Mouse (Mus musculus) spleen, adult 18-20 months (tissue): ENCODE measurements around the gene Rcbtb2.
A peak's percentile ranks its signal among the peaks of the same experiment; 100 is the strongest.

Experiments
- DNase-seq, 2 experiments: peaks; one replicate each; pipeline ENCODE4 v3.0.0; 2022; ENCODE audit warnings: mixed read lengths in 2 of 2

The Rcbtb2 gene

DNA sequence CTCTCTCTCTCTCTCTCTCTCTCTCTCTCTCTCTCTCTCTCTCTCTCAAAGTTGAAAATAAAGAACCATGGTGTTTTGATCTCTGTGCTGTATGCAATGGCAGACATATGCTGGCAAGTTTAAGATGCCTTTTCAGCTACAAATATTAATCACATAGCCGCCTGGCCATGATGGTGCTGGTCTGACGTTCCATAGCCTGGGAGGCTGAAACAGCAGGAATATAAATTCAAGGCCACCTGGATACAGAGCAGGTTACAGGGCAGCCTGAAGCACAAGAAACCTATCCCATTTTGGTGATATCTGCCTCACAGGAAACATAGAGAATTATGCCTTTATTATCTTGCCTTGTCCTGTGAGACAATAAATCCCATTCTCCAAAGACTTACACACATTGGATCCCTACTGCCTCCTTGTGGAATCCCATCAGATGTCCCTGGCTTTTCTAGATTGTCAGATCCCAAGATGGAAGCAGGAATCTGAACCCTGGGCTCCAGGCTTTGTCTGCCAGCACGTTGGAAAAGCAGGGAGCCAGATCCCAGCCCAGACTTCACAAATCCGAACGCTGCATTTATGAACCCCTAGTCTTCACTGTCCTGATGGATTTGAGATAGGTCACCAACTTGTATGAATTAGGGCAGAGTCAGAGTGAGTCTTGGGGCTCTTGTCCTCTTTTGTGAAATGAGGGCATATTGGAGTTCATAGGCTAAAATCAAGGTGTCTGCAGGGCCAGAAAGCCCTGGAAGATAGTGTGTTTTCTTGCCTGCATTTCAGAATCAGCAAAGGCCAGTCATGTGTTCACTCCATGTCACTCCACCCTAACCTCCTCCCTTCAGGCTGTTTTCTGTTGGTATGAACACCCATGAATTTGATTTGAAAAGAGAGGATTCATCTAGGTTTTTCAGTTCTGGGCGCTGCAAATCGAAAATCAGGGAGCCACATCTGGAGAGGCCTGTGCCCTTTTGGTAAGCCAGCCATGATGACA lies 5.1 kb upstream of the Rcbtb2 start:
- no peak for DNase-seq

DNA sequence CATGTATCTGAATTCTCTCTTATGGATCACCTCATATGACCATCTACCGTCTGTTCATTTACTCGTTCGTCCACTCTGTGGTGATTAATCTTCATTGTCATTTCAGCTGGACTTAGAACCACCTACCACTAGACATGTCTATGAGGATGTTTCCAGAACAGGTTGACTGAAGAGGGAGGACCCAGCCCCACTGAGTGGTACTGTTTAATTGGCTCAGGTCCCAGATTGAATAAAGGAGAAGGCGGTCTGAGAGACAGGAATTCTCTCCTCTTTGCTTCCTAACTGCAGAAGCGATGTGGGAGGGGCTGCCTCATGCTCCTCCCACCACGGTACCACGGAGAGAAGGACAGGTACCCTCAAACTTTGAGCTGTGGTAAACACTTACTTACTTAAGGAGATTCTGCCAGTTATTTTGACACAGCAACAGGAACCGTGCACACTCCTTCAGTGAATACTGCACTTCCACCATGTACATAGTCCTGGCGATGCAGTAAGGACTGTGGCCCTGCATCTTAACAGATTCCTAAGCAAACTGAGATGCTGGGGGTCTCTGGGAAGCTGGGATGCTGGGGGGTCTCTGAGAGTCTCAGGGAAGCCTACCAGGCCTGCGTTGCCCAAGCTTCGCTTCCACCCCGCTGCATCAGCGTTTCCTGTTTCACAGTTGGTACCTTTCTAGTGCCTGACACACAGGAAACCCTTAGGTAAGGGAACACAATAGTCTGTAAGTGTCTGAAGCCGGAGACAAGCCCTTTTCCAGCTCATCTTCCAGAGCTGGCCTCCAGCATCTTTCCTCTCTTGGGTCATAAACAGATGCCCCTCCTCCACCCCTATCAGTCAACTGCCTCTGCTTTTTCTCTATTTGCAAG lies 4.1 kb upstream of the Rcbtb2 start:
- DNase-seq, result peak in 1 of 2 experiments; percentile 45

DNA sequence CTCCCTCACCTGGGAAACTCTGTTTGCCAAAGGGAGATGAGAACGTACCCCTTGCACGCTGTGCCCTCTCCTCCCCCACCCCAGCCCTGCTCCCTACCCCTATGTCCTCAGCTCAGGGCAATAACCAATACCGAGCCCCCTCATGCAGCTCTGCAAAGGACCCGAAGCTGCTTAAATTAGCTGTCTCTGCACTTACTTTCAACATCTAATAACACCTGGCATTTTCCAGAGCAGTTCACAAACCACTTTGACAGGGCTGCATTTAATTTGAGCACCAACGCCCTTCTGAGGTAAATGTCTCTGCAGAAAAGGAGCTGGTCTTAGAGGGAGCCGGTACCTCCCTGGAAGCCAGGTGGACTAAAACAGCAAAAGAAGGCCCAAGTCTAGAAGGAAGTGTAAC lies 3.4 kb upstream of the Rcbtb2 start:
- DNase-seq, result no peak

DNA sequence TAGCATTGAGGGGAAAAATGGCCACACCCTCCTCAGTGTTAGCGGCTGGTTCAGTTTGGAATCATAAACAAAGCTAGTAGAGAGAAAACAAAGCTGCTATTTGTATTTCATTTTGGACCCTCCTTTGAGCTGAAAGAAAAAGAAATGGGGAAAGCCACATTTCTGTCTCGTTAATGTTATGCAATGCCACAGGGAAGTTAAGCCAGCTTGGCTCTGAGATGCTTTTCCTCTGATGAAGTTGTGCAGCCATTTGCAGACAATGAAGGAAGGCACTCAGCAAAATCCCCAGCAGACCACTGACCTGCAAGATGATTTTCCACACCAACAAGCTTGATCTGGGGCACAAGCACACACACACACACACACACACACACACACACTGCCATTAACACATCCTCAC lies 2.9 kb upstream of the Rcbtb2 start:
- no peak for DNase-seq

DNA sequence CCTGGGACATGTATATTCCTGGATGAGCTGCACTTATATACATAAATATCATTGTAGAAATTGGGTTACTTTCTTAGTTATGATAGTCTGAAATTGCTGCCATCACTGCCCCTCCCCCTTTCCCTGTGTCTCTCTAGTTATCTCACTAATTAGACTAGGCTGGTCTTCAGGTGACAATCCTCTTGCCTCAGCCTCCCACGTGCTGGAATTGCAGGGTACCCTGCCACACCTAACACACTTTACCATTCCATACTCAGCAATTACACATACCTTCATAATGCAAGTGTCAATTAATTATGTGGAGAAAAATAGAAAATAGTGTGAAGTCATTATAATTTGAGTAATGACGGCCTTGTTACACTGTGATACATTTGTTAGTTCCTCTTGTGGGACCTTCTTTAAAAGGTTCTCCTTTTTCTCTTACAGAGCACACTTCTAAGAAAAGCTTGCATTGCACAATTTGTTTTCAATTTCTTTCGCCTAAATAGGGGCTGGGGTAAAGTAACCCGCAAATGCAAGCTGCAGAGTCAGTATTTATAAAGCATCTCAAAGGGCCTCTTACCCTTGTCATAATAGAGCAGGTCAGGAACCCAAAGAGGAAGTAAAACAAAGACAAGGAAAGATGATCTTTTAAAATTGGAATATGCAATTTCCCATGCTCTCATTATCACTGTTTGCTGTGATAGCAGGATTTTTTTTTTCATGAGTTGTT lies 470 bp upstream of the Rcbtb2 start:
- no peak for DNase-seq

DNA sequence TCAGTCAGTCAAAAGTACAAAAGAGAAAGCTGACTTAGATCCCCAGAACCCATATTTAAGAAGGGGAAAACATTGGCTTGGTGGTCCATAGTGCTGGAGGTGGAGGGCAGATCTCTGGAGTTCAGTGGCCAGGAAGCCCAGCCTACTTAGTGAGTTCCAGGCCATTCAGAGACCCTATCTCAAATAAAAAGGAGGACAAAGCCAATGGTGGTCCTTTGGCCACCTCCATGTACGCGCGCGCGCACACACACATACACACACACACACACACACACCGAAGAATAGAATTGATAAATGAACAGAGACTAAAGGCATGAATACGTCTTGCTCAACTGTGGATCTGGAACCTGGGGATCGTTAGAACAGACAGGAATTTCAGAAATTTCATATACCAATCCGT lies 544 bp downstream of the Rcbtb2 start:
- no peak for DNase-seq

DNA sequence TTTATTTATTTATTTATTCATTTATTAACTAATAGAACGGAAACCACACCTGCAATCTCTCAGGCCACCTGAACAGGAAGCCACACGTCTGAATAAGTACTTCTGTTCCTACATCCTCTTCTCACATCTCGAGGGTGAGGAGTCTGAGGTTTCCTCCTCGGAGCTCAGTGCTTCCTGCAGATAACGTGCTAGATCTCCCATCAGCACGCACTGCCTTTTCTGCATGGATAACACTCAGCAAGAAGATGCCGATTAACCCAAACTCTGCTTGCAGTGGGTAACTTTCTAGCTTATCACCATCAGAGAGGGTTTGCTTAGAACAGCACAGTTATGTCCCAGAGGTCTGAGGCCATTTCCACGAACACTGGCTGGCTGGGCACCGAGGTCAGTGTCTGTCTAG lies 949 bp downstream of the Rcbtb2 start:
- DNase-seq, result peak in 1 of 2 experiments; percentile 39

DNA sequence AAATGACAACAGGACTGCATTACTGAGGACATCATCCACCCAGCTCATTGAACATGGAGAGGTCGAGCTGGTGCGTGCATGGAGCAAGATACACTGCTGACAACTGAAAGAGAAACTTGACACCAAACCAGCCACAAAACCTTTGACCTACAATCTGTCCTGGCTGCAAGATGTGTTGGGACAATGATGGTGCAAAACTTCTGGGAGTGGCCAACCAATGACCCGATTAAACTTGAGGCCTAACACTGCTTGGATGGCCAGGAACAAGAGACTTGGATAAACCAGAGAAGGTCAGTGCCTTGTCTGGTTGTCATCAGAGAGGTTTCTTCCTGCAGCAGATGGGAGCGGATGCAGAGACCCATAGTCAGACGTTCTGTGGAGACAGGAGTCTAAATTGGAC lies 7.7 kb downstream of the Rcbtb2 start:
- no peak for DNase-seq

DNA sequence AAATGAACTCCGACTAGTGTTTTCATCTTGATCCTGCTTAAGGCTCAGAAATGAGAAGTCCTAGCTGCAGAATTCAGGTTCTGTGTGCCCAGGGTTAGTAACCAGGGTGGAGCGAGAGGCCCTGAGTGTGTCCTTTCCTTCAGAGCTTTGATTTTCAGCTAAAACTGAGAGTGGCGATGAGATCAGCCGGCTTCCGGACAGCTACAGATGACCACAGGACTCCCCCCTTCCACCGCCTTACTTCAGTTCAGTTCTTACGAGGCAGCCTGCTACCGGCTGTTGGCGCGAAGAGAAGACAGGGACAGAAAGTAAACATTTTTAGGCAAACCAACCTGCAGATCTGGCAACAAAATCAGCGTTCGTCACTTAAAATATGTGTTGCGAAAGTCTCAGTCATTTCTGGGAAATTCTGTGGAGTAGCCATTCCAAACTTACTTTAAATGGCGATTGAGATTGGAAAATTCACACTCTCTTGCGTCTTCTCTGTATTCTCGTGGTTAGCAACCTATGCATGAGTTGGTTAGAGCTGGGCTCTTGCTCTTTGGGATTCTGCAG lies 9.1 kb downstream of the Rcbtb2 start:
- DNase-seq, result no peak

DNA sequence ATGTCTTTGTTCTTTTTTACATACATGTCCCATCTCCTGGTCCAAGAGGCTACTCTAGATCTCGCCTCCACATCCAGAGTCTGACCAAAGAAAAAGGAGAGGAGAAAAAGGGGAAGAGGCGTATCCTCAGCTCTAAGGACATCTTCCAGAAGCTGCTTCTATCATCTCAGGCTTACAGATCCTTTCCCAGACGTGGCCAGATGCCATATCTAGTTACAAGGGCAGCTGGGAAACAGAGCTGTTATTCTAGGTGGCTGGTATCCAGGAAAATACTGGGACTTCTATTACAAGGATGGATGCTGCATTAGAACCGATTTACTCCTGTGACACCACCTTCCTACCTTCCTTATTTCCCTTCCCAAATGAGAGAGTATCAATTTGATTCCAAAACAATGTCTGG lies 9.9 kb downstream of the Rcbtb2 start:
- no peak for DNase-seq

DNA sequence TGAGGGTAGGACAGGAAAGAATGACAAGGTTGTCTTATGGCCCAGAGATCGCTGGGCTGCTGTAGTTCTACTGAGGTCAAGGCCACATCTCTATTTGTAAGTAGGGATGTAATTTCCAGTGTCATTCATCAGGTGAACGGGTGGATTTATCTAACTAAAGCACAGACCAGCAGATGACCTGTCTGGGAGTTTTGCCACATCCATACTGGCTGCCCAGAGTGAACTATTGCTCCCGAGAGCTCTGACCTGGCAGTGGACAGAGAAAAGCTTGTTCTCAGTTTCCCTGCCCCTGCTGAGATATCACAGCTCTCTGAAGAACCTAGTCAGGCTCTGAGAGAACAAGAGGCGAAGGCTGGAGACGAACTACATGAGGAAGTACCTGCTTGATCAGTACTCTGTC lies 14.4 kb downstream of the Rcbtb2 start:
- DNase-seq, result no peak

DNA sequence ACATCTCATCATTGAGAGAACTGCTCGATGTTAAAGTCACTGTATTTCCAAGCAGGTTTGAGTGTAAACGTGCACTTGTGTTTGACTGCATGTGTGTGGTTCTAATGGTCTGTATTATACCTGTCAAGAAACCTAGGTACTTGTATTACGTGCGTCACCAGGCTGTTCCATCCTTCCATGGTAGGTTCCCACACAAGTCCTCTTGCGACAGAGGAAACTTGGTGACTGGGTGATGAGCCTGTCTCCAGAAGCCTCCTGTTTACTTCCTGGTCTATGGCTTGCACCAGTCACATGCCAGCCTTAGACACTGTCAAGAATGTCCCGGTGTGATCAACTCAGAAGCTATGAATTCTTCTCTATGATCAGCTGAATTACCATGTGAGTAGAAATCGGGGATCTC lies 15.6 kb downstream of the Rcbtb2 start:
- no peak for DNase-seq

DNA sequence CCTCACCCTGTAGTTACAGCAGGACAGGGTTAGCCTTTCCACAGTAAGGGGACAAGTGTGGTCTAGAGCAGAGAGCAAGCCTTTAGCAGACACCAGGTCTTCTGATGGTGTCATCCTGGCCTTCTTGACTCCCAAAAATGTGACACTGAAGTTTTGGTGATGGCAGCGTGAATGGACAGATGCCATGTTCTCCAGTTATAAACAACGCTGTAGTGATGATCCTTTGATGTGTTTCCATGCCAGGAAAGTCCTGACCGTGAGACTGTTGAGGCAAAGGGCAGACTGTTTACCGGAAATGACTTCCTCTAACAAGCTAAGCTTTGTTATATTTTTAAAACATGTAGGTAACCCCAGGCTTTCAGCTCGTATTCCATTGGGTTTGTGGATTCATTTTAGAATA lies 17.0 kb downstream of the Rcbtb2 start:
- DNase-seq, result no peak

DNA sequence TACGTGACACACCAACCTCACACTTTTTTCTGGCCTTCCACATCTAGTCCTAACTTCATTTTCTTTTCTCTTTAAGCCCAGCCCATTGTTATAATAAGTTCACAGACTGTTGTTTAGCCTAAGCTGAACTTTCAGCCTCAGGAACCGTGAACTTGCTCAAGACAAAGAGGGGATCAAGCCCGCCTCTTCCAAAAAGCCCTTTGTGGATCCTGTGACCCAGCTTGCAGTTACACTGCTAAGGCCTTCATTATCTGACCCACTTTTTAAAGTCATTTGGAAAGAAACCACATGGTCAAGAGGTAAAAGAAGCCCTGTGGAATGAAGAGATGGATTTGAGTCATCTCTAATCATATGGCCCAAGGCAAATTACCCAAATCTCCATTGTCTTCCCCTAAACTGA lies 19.0 kb downstream of the Rcbtb2 start:
- no peak for DNase-seq

DNA sequence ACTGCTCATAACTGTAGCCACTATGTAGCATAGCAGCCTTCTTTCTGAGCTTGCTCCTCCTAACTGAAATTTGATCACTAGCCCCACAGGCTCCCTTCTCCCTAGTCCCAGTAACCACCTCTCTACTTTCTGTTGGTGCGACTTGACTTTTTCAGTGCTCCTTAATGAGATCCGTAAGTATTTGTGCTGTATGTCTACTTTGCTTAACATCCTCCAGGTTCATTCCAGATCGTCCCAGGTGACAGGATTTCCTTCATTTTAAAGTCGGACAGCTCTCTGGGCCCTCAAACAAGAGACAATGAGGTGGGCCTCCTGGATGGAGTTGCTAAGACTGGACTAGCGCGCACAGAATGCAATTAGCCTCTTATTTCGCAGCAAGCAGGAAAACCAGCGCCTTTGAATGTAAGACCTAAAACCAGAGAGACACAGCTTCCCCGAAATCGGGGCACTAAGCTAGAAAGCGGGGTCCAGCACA lies 19.6 kb downstream of the Rcbtb2 start:
- DNase-seq, result no peak

DNA sequence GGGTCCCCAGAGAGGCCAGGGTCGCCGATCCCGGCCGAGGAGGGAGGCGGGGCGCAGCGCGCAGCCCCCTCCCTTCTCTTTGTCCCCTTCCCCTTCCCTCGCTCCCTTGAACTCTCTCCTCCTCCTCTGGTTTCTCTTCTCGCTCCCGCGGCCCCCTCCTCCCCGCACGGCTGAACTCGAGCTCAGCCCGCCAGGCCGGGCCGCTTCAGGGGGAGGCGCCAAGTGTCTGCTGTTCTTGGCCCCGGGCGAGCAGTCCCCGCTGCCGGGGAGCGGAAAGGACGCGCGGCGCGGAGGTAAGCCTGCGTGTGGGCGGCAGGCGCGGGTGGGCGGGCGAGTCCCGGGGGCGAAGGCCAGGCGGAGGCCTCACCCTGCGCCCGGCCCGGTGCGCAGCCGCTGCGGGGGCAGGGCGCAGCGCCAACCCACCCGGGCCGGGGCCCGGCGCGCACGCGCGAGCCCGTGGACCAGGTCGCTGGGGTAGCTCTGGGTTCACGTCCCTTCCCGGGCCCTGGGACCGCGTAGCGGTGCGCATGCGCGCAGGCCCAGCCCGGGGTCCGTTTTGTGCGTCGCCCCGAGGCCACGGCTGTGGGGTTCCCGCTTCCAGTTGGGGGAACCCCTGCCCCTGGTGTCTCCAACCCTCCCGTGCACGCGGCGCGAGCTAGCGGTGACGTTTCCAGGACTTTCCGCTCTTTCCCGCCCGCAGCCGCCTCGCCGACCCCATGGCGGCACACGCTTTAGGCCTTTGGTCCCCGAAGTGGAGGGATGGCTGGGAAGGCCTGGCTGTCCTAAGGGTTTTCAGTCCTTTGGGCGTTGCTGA lies 20.3 kb downstream of the Rcbtb2 start:
- DNase-seq, result peak; percentile 80 to 83

DNA sequence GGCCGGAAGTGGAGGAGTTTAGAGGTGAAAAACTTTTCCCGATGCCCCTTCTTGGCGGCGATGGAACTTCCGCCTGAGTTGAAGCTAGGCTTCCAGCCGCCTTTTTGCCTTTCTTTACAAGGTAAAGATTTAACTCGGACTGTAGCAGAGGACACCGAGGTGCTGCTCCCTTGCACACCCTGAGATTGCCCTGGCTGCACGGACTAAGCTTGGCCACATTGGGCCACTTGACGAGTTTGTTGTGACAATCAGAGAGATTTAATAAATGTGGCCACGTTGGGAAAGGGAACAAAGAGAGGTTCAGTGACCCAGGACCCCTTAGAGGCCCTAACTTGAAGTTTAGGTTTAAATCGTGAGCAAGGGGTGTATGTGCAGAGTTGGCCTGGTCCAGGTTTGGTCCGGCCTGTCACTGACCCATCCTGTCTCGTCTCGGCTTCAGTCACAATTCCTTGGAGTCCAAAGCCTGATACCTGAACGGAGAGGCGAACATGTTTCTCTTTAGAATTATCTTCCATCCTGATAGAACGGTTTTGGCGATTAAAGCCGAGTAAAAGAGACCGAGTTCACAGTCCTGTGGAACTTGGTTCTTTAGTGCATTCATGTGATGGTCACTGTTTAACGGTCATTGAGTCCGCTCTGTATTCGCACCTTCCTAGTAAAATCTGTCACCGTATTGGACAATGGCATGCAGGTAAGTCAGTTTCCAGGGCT lies 21.0 kb downstream of the Rcbtb2 start:
- DNase-seq, result no peak

DNA sequence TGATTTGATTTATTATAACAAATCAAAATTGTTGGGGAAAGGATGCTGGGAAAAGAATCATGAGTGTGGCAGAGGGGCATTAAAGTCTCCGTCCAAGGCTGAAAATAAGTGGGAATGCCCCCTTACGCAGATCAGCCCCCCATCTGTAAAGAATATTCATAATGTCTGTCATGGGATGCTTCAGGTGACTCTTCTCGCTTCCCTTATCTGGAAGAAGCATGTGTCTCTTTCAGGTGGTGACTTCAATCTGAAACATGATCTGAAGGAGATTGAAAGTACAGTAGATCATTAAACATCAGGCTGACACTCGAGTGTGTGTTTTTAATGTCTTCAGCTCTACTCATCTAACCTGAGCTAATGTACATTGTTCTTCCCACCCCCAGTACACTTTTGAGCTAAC lies 22.7 kb downstream of the Rcbtb2 start:
- DNase-seq, result no peak

DNA sequence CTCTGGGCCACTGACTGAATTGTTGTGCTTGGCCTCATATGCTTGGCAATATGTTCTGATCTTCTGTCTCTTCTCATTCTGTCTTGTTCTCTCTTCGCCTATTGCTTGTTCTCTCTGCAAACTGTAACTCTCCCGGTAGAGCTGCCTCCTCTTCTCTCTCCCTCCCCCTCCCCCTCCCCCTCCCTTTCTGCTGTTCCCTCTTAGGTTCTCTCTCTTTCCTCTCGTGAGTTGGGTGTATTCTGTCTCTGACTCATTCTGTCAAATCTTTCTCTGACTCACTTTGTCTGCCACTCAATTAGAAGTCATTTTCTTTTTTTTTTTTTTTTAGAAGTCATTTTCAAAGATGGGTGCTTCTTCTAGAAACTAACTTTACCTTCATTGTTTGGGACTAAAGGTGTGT lies 23.9 kb downstream of the Rcbtb2 start:
- no peak for DNase-seq

DNA sequence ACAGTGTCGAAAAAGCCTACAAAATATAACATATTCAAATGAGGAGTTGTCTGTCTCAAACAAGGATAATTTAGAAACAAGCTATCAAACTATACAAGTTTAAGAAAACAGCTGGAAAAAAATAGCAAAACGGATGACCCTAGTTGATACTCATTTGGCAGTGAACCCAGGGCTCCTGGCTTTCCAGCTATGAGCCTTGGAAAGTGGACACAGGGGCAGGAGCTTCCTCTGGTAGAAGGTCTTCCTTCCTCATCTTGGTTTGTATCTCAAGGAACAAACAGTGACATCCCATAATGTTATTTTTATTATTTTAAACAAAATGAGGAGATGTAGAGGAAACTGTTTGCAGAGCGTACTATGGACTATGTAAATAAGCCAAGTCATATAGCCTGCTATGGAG lies 25.3 kb downstream of the Rcbtb2 start:
- no peak for DNase-seq

DNA sequence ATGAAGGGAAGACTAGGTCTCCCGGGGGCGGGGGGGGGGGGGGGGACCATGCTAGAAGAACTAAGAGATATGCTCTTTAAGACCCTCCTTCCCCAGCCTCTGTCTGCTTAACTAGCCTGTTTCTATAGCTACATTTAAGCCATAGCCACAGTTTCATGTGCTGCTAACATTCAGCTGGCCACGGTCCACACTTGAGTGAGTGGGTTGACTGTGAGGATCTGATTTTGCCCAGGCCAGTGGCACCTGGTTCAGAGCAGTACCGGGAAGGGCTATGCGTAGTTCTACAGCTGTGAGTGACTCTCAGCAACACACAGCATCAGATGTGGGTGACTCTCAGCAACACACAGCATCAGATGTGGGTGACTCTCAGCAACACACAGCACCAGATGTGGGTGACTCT lies 38.5 kb downstream of the Rcbtb2 start:
- DNase-seq, result no peak
